Mouse (Mus musculus): ENCODE measurements around the gene Asap3.

Asap3 gene

DNA sequence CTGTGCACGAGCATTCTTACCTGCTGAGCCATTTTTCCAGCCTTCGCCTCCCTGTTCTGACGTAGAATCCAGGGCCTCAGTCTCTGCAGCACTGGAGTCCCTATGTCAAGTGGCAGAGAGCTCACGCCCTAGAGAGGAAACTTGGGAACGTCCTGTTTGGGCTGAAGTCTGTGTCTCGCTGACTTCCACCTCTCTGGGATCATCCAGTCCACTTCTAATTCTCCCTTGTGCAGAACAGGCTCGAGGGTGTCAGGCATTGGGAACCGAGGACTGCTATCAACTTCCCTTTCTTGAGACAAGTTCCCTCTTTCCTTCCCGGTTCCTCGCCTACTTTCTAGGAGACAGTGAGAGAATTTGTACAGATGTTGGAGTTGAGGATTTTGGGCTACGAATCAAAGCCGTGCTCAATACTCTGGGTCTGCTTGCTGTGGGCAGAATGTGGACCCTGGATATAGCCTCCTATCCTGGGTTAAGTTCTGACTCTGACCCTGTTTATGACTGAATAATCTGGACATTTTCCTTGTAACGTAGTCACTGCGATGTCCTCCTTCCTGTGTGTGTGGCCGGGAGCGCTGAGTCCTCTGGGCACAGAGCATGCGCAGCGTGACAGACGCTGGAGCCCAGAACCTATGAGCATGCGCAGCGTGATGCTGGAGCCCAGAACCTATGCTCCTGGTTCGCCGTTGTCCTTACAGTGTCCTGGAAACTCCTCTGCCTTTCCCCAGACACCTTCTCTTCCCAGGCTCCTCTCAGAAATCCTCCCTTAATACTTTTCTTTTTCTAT lies 18.7 kb downstream of the Asap3 start:
- no peak for DNase-seq

DNA sequence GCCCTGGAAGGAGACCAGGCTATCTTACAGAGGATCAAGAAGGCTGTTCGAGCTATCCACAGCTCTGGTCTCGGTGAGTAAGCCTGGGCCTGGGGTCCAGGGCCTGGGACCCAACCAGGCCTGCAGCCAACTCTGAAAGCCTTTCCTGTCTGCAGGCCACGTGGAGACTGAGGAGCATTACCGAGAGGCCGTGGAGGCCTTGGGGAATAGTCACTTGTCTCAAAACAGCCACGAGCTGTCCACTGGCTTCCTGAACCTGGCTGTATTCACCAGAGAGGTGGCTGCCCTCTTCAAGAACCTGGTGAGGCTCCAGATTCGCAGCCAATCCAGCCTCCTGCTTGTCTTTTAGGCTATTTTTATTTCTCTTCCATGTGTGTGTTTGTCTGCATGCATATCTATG lies 21.2 kb downstream of the Asap3 start:
- DNase-seq, result no peak

DNA sequence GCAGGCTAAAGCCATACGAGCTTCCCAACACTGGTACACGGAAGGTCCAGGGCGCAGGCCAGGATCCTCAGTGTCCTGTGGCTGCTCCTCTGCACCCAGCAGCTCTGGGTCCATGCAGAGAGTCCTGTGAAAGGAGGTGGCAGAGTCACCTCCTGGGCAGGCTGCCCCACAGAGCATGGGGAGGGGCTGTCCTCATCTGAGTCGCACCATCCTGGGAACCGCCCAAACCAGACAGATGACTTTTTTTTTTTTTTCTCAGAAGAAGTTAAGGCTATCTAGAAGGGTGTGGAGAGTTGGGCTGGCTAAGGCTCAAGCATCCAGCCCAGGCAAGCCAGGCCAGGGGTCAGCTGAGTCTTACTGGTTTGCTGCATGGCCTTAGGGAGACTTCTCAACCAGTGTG lies 22.5 kb downstream of the Asap3 start:
- DNase-seq, result no peak

DNA sequence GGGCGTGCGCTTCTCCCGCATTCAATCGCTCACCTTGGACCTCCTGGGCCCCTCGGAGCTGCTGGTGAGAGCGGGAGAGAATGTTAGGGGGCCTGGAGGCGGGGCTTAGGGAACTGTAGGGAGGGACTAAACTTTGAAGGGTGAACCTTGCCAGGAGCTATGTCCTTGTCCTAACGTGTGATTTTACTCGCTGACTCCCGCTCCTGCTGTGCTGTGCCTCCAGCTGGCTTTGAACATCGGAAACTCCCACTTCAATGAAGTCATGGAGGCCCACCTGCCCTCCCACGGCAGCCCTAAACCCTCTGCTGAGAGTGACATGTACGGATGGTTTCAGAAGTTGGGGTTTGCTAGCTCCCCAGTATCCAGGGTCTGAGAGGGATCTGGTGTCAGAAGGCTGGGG lies 32.5 kb downstream of the Asap3 start:
- DNase-seq, result no peak

DNA sequence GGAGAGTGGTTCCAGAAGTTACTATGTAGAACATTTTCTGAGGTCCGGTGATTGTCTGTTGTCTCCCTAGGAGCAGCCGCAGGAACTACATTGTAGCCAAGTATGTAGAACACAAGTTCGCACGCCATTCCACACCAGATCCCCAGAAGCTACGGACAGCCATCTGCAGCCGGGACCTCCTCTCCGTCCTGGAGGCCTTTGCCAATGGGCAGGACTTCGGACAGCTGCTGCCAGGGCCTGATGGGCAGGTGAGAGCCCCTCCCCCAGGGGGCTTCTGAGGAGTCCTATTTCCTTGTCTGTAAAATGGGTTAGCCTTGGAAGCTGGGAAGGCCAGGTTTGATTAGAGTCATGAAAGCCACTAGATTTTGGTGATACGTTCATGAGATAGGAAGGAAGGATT lies 32.9 kb downstream of the Asap3 start:
- no peak for DNase-seq

DNA sequence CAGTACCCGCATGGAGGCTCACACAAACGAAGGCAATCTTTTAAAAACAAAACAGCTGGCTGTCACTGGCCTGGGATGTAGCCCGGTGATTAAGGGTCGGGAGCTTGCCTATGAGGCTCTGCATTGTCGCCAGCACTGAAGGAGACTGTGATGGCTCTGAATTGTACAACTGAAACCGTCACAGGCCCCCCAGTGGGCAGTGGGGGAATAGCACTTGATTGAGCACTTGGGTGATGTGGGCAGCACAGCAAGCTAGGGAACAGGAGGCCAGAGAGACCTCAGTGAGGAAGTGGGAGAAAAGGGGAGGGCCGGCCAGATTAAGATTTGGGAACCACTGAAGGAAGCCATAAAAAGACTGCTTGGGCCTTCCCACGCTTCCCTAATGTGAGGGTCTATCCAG lies 33.5 kb downstream of the Asap3 start:
- DNase-seq, result peak; percentile 88

DNA sequence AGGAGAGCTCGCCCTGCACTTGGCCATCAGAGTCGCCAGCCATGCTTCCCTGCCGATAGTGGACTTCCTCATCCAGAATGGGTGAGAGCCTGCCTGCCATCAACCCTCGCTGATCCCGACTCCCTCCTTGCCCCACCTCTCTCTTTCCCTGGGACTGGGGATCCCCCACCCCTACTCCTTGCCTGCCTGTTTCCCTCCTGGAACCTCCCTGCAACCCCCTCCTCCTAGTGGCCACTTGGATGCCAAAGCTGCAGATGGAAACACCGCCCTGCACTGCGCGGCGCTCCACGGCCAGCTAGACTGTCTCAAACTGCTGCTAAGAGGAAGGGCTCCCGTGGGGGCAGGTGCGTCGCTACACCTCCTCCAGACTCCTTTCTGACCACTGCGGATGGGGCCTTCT lies 34.0 kb downstream of the Asap3 start:
- no peak for DNase-seq

DNA sequence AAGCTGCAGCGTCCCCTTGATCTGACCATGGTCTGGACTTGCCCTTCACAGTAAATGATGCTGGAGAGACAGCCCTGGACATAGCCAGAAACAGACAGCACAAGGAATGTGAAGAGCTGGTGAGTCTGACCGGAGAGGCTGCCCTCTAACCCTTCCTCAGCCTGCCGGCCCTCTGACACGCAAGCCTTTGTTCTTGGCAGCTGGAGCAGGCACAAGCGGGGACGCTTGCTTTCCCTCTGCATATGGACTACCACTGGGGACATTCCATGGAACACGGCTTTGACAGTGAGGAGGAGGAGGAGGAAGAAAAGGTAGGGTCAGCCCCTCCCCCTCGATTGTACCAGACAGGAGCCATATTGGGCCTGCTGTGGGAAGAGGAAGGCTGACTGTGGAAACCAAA lies 34.8 kb downstream of the Asap3 start:
- DNase-seq, result no peak

DNA sequence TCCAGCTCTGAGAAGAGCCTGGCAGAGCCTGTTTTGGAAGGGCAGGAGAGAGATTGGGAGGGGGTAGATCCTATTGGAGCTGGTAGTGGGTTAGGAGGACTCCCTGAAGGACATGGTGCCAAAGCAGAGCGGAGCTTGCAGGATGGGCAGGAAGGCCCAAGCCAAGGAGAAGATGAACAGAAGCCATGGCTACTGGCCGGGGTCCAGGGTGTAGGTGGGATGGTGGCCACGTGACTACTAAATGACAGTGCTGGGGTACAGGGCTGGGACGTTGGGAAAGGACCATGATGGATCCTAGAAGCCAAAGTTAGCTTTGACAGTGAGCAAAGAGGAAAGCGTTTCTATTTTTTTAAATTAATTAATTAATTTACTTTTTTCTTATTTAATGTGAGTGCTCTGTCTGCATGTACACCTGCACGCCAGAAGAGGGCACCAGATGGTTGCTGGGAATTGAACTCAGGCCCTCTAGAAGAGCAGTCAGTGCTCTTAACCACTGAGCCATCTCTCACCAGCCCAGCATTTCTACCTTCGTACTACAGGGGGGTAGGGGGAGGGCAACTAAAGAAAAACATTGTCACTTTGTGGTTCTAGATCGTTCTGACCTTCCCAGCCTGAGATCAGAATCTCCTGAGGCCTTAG lies 36.0 kb downstream of the Asap3 start:
- no peak for DNase-seq

DNA sequence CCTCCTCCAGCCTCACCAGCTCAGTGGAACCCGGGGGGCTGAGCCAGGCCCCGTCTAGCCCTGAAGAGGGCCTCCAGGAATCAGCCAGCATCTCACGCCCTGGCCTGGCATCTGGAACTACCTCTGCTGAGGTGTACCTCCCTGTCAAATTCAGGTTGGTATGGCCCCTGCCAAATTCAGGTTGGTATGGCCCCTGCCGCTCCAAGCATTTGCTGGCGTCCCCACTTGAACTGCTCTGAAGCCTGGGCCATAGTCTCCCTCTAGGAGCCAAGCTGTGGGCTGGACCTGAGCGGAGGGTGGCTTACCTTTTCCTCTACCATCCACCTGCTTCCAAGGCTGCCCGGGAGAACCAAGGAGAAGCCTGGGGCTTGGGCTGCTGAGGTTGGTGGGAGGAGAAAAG lies 36.6 kb downstream of the Asap3 start:
- DNase-seq, result no peak

DNA sequence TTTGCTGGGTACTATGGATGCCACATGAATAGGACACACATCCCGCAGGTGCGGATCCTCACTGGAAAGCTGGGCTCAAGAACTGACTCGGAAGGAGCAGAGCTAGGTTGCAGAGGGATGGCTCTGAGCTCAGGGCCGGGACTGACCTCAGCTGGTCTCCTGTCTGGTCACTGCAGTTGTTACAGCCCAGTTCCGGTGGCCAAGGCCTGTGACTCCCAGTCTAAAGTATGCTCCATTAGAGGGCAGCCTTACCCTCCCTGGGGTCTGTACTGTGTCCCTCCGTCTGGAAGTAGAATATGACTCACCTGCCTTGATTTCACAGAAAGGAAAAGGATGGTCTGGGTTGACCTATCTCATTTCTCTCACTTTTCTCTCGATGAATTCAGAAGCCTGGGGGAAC lies 38.0 kb downstream of the Asap3 start:
- no peak for DNase-seq

DNA sequence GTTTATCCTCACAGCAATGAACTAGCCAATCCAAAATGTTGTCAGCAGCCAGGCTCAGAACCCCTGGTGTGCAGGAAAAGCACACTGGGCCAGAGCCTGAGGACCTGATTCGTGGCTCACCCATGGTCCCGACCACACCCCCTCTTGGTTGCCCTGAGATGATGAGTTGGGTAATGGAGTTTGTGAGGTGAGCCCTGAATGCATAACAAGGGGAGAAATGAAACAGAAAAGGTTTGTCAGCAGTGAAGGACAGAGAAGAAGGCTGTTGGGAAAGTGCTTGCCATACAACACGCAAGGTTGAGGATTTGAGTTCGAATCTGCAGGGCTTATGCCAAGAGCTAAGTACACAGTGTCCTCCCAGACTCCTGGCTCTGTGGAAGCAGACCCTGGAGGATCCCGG lies 39.5 kb downstream of the Asap3 start:
- DNase-seq, result no peak

DNA sequence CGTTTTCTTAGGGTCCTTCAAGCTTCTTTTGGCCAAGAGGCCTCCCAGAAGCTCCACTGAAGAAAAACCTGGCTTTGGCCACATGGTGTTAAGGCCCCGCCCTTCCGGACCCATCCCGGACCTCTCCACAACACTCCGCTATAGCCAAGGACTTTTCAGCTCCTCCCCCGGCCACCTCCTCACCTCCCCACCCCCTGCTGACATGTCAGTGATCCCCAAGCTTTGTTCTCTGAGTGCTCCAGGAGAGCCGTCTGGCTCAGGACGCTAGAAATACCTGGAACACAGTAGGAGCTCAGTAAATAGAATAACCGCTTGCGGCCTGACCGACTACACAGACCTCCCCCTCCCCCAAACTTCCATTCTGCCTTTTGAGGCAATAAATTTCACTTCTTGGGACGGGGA lies 40.4 kb downstream of the Asap3 start:
- DNase-seq, result no peak

DNA sequence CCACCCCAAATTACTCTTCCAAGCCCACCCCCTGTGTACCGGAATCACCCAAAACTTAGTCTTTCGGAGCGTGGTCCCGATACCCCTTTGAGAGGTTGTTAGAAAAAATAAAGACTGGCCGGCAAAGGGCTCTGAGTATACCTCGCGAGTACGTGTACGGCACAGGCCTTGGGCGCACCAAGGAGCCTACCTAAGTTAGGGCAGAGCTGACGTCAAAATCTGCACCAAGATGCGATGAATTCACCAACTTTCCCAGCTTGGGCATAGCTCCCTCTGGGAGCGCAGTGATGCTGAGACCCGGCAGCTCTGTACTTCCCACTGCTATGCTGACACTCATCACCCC lies 41.2 kb downstream of the Asap3 start:
- no peak for DNase-seq

DNA sequence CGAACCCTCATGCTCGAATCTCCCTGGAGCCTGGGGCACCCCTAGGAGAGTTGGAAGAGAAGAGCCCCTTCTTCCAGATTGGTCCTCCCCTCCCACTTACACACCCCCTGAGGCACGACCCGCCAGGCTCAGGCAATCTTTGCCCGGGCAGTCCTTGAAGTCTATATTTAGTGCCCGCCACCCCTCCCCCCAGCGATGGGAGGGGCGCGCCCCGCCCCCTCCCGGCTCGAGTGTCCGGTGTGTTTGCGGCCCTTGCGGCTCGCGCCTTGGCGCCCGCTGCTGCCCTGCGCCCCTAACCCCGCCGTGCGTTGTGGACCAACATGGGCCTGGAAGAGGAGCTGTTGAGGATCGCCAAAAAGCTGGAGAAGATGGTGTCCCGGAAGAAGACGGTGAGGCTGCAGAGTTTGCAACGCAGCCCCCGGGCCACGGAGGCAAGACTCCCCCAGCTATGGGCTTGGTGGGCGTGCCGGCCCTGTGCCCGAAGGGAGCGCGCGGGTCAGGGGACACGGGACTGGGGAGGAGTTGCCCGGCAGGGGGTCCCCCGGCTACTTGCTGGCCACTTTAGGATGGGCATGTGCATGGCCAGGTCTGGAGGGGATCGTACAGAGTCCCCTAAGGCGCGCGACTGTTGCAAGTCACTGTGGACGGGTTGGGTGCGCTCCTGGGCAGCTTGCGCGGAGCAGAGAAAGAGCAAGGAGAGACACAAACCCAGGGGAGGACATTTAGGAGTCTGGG lies 41.7 kb downstream of the Asap3 start, which contains the start of gene Tcea3:
TSS of gene Tcea3 (plus strand) at position 1 of the 735 bp plus-strand sequence.
- no peak for DNase-seq

DNA sequence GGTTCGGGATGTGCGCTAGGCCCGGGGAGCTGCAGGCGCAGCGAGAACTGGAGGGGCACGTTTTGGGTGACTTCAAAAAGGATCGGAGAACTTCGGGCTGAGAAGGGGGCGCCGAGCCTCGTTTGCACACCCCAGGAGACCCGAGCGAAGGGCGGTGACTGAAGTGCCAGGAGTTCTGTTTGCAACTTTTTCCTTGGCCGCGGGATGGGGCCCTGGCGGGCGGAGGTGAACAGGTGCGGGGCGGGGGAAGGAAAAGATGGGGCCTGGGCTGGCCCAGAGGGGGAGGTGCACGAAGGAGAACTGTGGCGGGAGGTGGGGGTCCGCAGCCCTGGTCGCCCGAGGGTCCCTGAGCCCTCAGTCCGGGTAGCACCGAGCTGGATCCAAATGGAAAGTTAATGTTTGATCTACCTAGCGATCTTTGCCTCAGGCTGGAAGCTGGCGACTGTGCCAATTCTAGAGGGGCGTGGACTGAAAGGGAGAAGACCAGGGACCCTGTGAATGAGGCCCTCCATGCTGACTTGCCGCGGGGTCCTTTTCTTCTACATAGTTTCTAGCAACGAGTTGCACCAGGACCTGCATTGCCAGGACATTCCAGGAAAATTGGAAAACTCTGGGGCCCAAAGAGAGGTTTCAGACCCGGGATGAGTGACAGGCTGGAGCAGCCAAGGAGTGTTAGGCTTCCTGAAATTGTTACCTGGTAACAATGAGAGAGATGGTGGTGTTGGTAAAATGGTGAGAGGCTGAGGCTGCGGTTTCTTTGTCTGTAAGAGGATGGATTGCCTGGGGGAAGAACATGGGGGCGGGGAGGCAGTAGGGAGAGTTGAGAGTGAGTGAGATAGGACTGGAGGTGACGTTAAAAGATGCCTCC lies 42.5 kb downstream of the Asap3 start:
- no peak for DNase-seq

DNA sequence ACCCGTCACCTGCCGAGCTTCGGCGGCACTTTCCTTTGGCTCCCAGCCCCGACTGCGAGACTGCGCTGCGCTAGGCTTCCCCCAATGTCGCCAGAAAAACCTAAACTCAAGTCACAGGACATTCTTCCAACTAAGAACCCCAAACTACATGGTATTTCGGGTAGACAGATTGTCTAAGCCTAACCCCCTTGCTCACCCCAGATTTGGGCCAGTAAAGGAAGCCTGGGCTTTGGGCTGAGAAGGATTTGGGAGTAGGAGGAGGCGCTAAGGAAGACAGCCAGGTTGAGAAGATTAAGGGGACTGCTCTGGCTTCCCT lies 43.1 kb downstream of the Asap3 start:
- no peak for DNase-seq

DNA sequence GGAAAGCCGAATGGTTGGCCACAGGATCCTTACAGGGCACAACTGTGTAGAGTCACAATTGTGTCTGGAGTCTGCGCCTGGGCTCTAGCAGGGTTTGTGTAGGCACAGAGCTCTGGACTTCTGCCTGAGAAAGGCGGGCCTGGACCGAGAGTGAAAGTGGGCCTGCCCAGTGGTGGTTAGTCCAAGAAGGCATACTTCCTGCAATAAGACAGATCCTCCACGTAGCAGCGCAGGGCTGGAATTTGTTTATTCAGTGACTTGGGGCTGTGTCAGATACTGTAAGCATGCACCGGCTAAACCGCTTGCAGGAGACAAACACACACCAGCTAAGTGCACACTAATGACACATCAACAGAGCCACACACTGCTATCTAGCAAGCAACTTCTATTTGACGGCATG lies 43.6 kb downstream of the Asap3 start:
- DNase-seq, result no peak

DNA sequence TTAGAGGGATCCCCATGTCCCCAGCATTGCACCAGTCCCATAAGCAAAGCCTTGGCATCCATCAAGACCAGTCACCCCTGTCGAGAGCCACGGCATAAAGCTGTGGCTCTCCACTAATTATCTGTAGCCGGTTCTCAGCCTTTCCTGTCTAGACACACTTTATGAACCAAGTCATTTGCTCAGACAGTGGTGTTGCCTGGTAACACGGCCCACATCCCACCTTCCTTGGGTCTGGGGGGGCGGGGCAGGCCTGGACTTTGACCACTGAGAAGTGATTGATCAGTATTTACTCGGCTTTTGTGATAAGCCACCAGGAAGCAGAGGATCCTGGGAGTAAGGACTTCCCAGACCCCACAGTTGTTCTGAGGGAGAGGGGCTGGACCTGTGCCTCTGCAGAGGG lies 49.8 kb downstream of the Asap3 start:
- no peak for DNase-seq

DNA sequence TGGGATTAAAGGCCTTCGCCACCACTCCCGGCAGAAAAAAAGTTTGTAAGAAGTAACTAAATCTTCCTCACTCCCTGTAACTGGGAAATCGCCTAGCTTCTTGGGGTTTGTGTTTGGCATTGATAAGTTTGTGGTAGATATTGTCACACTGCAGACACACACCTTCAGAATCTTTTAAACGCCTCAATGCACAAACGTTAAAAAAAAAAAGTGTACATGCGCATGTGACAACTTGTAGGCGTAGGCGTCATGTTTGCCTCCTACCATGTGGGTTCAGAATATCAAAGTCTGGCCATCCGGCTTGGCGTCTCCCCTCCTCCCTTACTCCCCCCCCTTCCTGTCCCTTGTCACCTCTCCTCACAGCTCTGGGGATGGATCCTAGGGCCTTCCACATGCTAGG lies 50.5 kb downstream of the Asap3 start:
- no peak for DNase-seq

DNA sequence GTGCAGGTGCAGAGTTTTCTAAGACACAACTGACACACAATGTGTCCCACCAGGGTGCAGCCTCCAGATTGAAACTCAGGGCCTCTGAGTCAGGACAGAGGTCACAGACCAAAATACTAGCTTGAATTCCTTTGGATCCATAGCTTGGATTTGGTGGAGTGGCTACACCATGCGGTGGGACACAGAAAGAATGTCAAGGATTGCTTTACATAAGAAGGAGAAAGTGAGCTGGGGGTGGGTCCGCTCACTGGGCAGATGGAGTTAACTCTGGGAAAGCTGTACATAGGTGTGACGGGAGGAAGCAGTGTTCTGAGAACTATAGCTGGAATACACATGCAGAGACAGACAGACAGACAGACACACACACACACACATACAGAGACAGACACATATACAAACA lies 53.8 kb downstream of the Asap3 start:
- no peak for DNase-seq

DNA sequence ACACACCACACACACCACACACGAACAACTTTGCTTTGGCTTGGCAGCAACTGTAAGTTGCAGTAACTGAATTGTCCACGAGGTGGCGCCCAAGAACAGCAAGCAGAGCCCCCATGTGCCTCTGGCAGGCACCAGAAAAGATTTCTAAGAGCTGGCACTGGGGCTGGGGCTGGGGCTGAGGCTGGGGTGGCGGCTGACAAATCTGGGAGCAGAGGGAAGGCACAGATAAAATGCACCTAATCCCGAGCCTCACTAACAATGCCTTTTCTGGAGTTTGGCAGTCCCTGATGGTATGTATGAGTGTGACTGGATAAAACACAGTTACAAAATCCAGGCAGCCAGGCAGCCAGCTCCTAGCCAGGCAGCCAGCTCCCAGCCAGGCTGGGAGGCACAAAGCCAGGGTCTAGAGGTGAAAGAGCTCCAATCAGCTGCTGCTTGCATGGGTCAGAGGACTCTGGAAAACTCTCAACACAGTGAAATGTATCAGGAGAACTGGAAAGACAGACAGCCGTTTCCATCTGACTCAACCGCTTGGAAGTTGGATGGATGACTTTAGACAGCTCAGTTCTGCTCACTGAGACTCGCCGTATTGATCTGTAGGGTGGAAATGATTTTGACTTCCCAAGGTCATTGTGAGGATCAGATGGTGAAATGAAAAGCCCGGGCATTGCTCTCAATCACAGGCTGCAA lies 54.5 kb downstream of the Asap3 start:
- peak; percentile 38 for DNase-seq

DNA sequence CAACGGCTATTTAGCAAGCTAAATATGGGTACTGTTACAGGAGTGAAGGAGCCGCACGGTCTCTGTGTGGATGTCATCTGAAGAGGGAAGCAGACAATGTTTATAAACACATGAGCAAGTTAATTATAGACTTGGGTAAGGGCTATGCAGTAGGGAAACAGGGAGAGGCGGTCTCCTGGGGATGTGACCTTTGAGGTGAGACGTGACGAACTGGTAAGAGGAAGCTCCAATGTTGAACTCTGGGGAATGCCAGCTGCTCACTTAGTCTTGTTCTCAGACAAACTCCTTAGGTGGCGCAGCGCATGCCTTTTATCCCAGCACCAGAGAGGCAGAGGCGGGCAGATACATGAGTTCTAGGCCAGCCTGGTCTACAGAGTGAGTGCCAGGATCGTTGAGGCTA lies 55.7 kb downstream of the Asap3 start:
- no peak for DNase-seq
